Mouse (Mus musculus): ENCODE measurements around the gene S1pr4. TPM values are rescaled to one million over a fixed set of nuclear protein-coding genes. Genes with fewer than 3 reads are reported as not detected.

S1pr4 gene
- polyA plus RNA-seq (2014; fragmentation: Nextera tagmentation; extraction: Ambion mirVana) = 0.20 and 0.31 TPM in 2 replicates

DNA sequence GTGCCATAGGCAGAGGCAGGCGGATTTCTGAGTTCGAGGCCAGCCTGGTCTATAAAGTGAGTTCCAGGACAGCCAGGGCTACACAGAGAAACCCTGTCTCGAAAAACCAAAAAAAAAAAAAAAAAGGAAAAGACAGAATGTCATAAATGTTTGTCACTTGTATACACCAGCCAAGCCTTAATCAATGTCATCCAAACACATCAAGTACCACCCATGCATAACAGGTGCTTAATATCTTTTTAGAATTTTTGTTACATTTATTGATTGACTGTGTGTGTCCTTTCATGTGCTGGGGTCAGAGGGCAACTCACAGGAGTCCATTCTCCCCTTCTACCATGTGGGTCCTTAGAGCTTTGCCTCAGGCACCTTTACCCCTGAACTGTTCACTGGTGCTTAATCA, at the start of gene S1pr4:
S1pr4 (minus strand) TSS at position 101 of the 400 bp plus-strand sequence.
- Histone ChIP-seq H3K4me2 (ENCODE audit: low read depth, low read length) (no peak within 1 kb of the TSS), H3K4me3 (ENCODE audit: low read depth, low read length) (no peak within 1 kb of the TSS), H3K27me3 (ENCODE audit: control insufficient read depth, insufficient read depth, low read length) (no peaks in the 10 kb centered on the region), H3K4me1 (ENCODE audit: control insufficient read depth, insufficient read depth, low read length) (peaks cover 3% of the 10 kb centered on the region; the same call in 1 of the 2 replicates), H3K27ac (replicated peaks; ENCODE audit: low read depth, low read length) (no peak within 1 kb of the TSS), H3K9me3 (replicated peaks; ENCODE audit: control insufficient read depth, low read length) (no peaks in the 10 kb centered on the region), H3K9ac (replicated peaks; ENCODE audit: low read length) (no peak within 1 kb of the TSS; the same call in 1 of the 2 replicates), H3K36me3 (replicated peaks; ENCODE audit: control insufficient read depth, insufficient read depth, low read depth, low read length) (no peaks in the 10 kb centered on the region)
- DNase-seq (ENCODE audit: low spot score) = no peak
- WGBS = 90% methylated on average over 2 of the region's 3 CpGs
- ATAC-seq (replicated peaks; ENCODE audit: insufficient number of reproducible peaks, low FRiP score, low TSS enrichment, low read depth) = no peak

DNA sequence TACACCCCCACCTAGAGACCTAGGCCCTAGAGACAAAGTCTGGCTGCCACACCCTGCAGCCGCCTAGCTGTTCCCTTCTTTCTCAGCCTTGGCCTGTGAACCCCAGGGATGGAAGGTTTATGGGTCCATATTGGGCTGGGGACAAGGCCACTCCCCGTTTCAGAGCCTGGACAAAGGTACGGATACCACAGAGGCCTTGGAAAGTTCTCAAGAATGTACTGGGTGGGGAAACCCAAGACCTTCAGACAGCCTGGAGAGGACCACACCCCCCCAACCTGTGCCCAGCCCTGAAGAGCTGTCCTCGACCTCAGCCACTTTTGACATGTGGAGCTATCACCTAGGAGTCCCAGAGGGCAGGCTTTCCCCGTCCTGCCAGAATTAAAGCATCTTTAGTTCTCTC, 49.0 kb upstream of the S1pr4 start:
- Histone ChIP-seq H3K36me3 (replicated peaks; ENCODE audit: control insufficient read depth, insufficient read depth, low read depth, low read length) (no peaks in the 10 kb centered on the region), H3K27me3 (ENCODE audit: control insufficient read depth, insufficient read depth, low read length) (no peaks in the 10 kb centered on the region), H3K27ac (replicated peaks; ENCODE audit: low read depth, low read length) (no peak overlapping the region), H3K4me1 (ENCODE audit: control insufficient read depth, insufficient read depth, low read length) (peaks cover 2% of the 10 kb centered on the region), H3K4me3 (ENCODE audit: low read depth, low read length) (no peak overlapping the region), H3K9ac (replicated peaks; ENCODE audit: low read length) (no peak overlapping the region), H3K9me3 (replicated peaks; ENCODE audit: control insufficient read depth, low read length) (no peaks in the 10 kb centered on the region), H3K4me2 (ENCODE audit: low read depth, low read length) (no peak overlapping the region)
- no peak for DNase-seq (ENCODE audit: low spot score)
- ATAC-seq (replicated peaks; ENCODE audit: insufficient number of reproducible peaks, low FRiP score, low TSS enrichment, low read depth) = no peak
- 52% methylated on average over 5 of the region's 5 CpGs for WGBS

DNA sequence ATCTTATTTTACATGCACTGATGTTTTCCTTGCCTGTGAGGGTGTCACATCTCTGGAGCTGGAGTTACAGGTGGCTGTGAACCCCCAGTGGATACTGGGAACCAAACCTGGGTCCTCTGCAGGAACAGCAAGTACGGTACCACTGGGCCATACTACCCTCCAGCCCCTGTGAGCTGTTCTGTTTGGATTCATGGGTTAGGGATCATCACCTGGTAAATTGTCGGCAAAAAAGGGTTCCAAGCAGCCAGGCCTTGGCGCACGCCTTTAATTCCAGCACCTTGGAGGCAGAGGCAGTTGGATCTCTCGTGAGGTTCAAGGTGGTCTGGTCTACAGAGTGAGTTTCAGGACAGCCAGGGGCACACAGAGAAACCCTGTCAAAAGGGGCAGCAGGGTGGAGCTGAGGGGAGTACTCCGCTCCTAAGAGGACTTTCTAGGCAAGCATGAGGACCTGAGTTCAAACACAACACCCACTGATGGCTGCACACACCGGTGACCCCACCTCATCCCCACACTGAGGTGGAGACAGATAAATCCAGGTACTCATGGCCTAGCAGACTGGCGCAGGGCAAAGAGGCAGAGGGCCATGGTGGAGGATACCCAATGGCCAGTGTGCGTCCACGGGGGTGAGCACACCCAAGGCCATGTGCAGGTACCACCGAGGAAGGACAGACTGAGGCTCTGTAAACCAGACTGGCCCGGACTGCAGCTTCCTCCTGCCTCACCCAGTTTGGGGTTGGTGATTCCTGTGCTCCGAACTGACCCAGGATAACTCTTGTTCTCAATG, 47.0 kb upstream of the S1pr4 start:
- H3K9me3 ChIP-seq (replicated peaks; ENCODE audit: control insufficient read depth, low read length) = no peaks in the 10 kb centered on the region
- H3K36me3 ChIP-seq (replicated peaks; ENCODE audit: control insufficient read depth, insufficient read depth, low read depth, low read length) = no peaks in the 10 kb centered on the region
- H3K27me3 ChIP-seq (ENCODE audit: control insufficient read depth, insufficient read depth, low read length) = no peaks in the 10 kb centered on the region
- H3K4me3 ChIP-seq (ENCODE audit: low read depth, low read length) = no peak overlapping the region
- WGBS = 86% methylated on average over 13 of the region's 13 CpGs
- no peak overlapping the region for H3K27ac ChIP-seq (replicated peaks; ENCODE audit: low read depth, low read length)
- no peak overlapping the region for H3K4me2 ChIP-seq (ENCODE audit: low read depth, low read length)
- ATAC-seq (replicated peaks; ENCODE audit: insufficient number of reproducible peaks, low FRiP score, low TSS enrichment, low read depth) (no peak), DNase-seq (ENCODE audit: low spot score) (no peak)
- peak overlapping the region; percentile 10; the same call in 1 of the 2 replicates for H3K9ac ChIP-seq (replicated peaks; ENCODE audit: low read length)
- H3K4me1 ChIP-seq (ENCODE audit: control insufficient read depth, insufficient read depth, low read length) = peaks cover 8% of the 10 kb centered on the region

DNA sequence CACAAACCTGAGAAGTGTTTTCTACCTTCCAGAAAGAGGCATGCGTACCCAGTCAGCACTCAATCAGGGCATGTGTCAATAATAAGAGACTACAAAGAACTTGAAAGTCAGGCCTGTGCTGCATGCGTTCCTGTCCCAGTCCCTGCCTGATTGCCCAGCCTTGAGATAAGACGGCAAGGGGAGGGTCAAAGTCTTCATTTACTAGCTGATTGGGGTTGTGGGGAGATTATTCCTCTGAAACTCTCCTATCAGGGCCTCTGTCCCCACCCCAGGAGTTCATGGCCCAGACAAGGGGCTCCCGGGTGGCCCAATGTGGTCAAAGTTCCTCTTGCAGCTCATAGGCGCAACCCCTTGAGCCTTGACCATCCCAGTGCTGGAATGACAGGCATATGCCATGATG, 46.4 kb upstream of the S1pr4 start:
- DNase-seq (ENCODE audit: low spot score) (no peak), ATAC-seq (replicated peaks; ENCODE audit: insufficient number of reproducible peaks, low FRiP score, low TSS enrichment, low read depth) (no peak)
- H3K4me3 ChIP-seq (ENCODE audit: low read depth, low read length) = no peak overlapping the region
- WGBS = 74% methylated on average over 5 of the region's 5 CpGs
- no peaks in the 10 kb centered on the region for H3K27me3 ChIP-seq (ENCODE audit: control insufficient read depth, insufficient read depth, low read length)
- peaks cover 5% of the 10 kb centered on the region for H3K4me1 ChIP-seq (ENCODE audit: control insufficient read depth, insufficient read depth, low read length)
- no peaks in the 10 kb centered on the region; the same call in 1 of the 2 replicates for H3K36me3 ChIP-seq (replicated peaks; ENCODE audit: control insufficient read depth, insufficient read depth, low read depth, low read length)
- H3K27ac ChIP-seq (replicated peaks; ENCODE audit: low read depth, low read length) = no peak overlapping the region
- peak overlapping the region; percentile 10 for H3K9ac ChIP-seq (replicated peaks; ENCODE audit: low read length)
- H3K9me3 ChIP-seq (replicated peaks; ENCODE audit: control insufficient read depth, low read length) = no peaks in the 10 kb centered on the region
- H3K4me2 ChIP-seq (ENCODE audit: low read depth, low read length) = no peak overlapping the region

DNA sequence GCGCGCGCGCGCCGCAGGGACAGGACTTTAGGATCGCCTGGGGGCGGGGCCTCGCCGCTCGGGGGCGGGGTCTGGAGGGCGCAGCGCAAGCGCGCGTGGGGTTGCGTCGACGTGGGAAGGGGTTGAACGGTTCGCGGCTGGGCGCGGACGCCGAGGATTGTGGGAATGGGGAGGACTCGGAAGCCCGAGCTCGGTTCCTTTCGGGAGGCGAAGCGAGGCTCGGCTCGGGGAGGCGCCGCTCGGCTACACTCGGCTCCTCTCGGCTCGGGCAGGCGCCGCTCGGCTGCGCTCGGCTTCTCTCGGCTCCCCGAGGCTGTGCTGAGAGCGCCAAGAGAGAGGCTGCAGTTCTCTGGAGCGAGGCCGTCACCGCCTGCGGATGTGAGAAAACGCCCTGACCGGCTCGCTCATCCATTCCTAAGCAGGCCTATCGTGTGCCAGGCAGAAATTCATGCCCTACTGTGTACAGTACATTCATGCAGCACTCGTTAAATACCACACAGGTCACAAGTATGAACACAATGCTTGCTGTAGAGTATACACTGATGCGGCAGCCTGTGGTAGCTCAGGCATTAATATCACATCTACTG, 45.3 kb upstream of the S1pr4 start, which contains the start of gene Gna11:
Gna11 (minus strand) TSS at position 30 of the 587 bp plus-strand sequence.
- DNase-seq (ENCODE audit: low spot score) = peak; percentile 99
- Histone ChIP-seq H3K4me1 (ENCODE audit: control insufficient read depth, insufficient read depth, low read length) (peaks cover 5% of the 10 kb centered on the region), H3K4me2 (ENCODE audit: low read depth, low read length) (peak within 1 kb of the TSS; percentile 84), H3K9ac (replicated peaks; ENCODE audit: low read length) (peak within 1 kb of the TSS; percentile 85), H3K27me3 (ENCODE audit: control insufficient read depth, insufficient read depth, low read length) (no peaks in the 10 kb centered on the region), H3K4me3 (ENCODE audit: low read depth, low read length) (peak within 1 kb of the TSS; percentile 75), H3K36me3 (replicated peaks; ENCODE audit: control insufficient read depth, insufficient read depth, low read depth, low read length) (no peaks in the 10 kb centered on the region; the same call in 1 of the 2 replicates), H3K27ac (replicated peaks; ENCODE audit: low read depth, low read length) (peak within 1 kb of the TSS; percentile 67), H3K9me3 (replicated peaks; ENCODE audit: control insufficient read depth, low read length) (no peaks in the 10 kb centered on the region)
- ATAC-seq (replicated peaks; ENCODE audit: insufficient number of reproducible peaks, low FRiP score, low TSS enrichment, low read depth) = peak; percentile 95
- WGBS = 2% methylated on average over 55 of the region's 59 CpGs

DNA sequence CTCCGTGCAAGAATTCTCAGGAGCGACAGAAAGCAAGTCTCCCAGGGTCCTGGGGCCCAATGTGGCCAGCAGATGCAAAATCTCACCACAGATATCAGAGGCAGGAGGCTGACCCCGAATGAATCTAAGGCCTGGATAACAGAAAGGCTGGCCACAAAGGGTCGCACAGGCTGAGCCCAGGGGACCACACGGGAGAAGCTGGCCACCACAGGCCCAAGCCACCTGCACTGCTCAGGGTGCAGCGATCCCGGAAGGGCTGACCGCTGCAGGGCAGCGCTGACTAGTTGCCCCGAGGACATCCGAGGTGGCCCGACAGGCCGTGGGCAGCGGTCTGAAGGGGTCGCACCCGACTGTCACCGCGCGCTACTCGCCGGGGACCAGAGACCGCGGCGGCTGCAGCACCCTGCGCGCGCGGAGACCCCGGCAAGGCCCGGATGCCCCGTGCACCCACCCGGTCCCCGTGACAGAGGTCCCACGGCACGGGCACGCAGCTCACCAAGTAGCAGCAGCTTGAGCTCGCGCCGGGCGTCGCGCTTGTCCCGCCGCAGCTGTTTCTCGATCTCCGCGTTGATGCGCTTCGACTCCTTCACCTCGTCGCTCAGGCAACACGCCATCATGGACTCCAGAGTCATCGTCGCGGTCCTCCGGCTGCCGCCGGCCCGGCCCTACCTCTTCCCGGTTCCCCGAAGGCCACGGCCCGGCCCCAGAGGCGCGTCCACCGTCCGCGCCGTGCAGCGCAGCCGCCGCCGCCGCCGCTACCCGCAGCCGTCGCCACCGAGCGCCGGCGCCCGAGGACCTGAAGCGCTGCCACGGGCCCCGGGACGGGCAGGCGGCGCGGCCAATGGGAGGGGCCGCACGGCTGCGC, 44.6 kb upstream of the S1pr4 start:
- peak overlapping the region; percentile 84 for H3K4me2 ChIP-seq (ENCODE audit: low read depth, low read length)
- H3K27me3 ChIP-seq (ENCODE audit: control insufficient read depth, insufficient read depth, low read length) = no peaks in the 10 kb centered on the region
- H3K9ac ChIP-seq (replicated peaks; ENCODE audit: low read length) = peak overlapping the region; percentile 85
- H3K36me3 ChIP-seq (replicated peaks; ENCODE audit: control insufficient read depth, insufficient read depth, low read depth, low read length) = no peaks in the 10 kb centered on the region; the same call in 1 of the 2 replicates
- under 1% methylated on average over 76 of the region's 93 CpGs for WGBS
- no peak overlapping the region; the same call in 1 of the 2 replicates for H3K27ac ChIP-seq (replicated peaks; ENCODE audit: low read depth, low read length)
- peaks cover 5% of the 10 kb centered on the region for H3K4me1 ChIP-seq (ENCODE audit: control insufficient read depth, insufficient read depth, low read length)
- peak overlapping the region; percentile 75 for H3K4me3 ChIP-seq (ENCODE audit: low read depth, low read length)
- DNase-seq (ENCODE audit: low spot score) = no peak
- H3K9me3 ChIP-seq (replicated peaks; ENCODE audit: control insufficient read depth, low read length) = no peaks in the 10 kb centered on the region
- no peak; the same call in 1 of the 2 replicates for ATAC-seq (replicated peaks; ENCODE audit: insufficient number of reproducible peaks, low FRiP score, low TSS enrichment, low read depth)

DNA sequence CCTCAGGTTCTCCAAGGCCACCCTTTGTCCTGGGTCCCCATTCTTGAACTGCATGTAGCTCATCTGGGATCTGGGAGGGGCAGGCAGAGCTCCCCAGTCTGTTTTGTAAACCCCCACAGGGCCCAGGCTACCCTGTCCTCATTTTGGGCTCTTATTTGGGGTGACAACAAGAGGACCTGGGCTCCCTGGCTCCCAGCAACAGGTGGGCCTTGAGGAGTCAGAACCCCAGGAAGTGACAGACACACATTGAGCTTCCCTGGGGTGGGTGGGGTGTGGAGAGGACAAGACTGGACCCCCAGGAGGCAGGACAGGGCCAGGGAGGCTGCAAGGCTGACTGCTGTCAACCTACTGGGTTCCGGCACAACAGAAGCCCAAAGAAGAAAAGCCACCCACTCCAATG, 43.7 kb upstream of the S1pr4 start:
- Histone ChIP-seq H3K9me3 (replicated peaks; ENCODE audit: control insufficient read depth, low read length) (no peaks in the 10 kb centered on the region), H3K4me3 (ENCODE audit: low read depth, low read length) (peak overlapping the region; percentile 75), H3K27me3 (ENCODE audit: control insufficient read depth, insufficient read depth, low read length) (no peaks in the 10 kb centered on the region), H3K4me1 (ENCODE audit: control insufficient read depth, insufficient read depth, low read length) (peaks cover 5% of the 10 kb centered on the region), H3K4me2 (ENCODE audit: low read depth, low read length) (peak overlapping the region; percentile 84), H3K27ac (replicated peaks; ENCODE audit: low read depth, low read length) (no peak overlapping the region), H3K36me3 (replicated peaks; ENCODE audit: control insufficient read depth, insufficient read depth, low read depth, low read length) (no peaks in the 10 kb centered on the region; the same call in 1 of the 2 replicates), H3K9ac (replicated peaks; ENCODE audit: low read length) (peak overlapping the region; percentile 85)
- ATAC-seq (replicated peaks; ENCODE audit: insufficient number of reproducible peaks, low FRiP score, low TSS enrichment, low read depth) (no peak), DNase-seq (ENCODE audit: low spot score) (no peak)
- 64% methylated on average over 1 of the region's 1 CpGs for WGBS

Data from embryonic facial prominence, embryonic 11.5 days (tissue).